Comparison of ENCODE assay signal across 9 mouse cellular contexts in genomic region chr14:58321875-58322274, GRCm38 (mm10).
"Had no signal": no experiment of that assay in that cellular context is flagged by ENCODE, and none has a peak within 500 bp of the region (broad histone marks: within the 10 kb centered on the region; RNA-seq: fewer than 3 reads in every experiment).

No protein-coding gene starts in this region.

- H3K27me3 ChIP-seq: liver, embryonic 13.5 days; lung, embryonic 15.5 days; midbrain, embryonic 12.5 days; neural tube, embryonic 12.5 days had no signal

- H3K9me3 ChIP-seq: liver, embryonic 13.5 days; lung, embryonic 15.5 days; midbrain, embryonic 12.5 days; neural tube, embryonic 12.5 days had no signal

- DNase-seq: liver; liver, embryonic 13.5 days; liver, postnatal 0 days; lung, postnatal 14 days; thymus, adult 18-20 months; thymus, postnatal 25 days had no signal

- H3K4me1 ChIP-seq: liver, embryonic 13.5 days; midbrain, embryonic 12.5 days; neural tube, embryonic 12.5 days had no signal

- H3K27ac ChIP-seq: liver, embryonic 13.5 days; lung, embryonic 15.5 days; midbrain, embryonic 12.5 days; neural tube, embryonic 12.5 days had no signal

- H3K36me3 ChIP-seq: liver, embryonic 13.5 days; lung, embryonic 15.5 days; midbrain, embryonic 12.5 days; neural tube, embryonic 12.5 days had no signal

- H3K9ac ChIP-seq: liver, embryonic 13.5 days; liver, postnatal 0 days; lung, embryonic 15.5 days; midbrain, embryonic 12.5 days; neural tube, embryonic 12.5 days had no signal

- H3K4me2 ChIP-seq: liver, embryonic 13.5 days; lung, embryonic 15.5 days; midbrain, embryonic 12.5 days; neural tube, embryonic 12.5 days had no signal

- H3K4me3 ChIP-seq: liver, embryonic 13.5 days; lung, embryonic 15.5 days; midbrain, embryonic 12.5 days; neural tube, embryonic 12.5 days had no signal
